Mouse (Mus musculus): Measurements from ENCODE around the gene Cpne9. TPM values are rescaled to one million over a fixed set of nuclear protein-coding genes. Genes with fewer than 3 reads are reported as not detected.

The Cpne9 gene
- 0.22 TPM for polyA plus RNA-seq (2015; fragmentation: Illumina TruSeq; extraction: RNeasy Lipid Tissue Mini Kit (QIAGEN cat#74804); ENCODE audit: insufficient read depth, low replicate concordance)

GRCm38 (mm10) chr6:113282101-113282802 lies at the start of gene Cpne9:
Cpne9 (plus strand) TSS chr6:113282307.

GRCm38 (mm10) chr6:113237542-113238270 lies 44.4 kb upstream of the Cpne9 start, which contains the start of gene Mtmr14:
Mtmr14 (plus strand) TSS chr6:113237843.

GRCm38 (mm10) chr6:113306986-113307349 lies 24.9 kb downstream of the Cpne9 start, which contains the start of gene Brpf1:
Brpf1 (plus strand) TSS chr6:113307137.

GRCm38 (mm10) chr6:113326533-113327315 lies 44.6 kb downstream of the Cpne9 start, which contains the start of gene Ogg1:
Ogg1 (plus strand) TSS chr6:113326972.

GRCm38 (mm10) chr6:113343177-113344092 lies 61.3 kb downstream of the Cpne9 start, which contains the start of gene Camk1:
Camk1 (minus strand) TSS chr6:113343984.

Other genes starting within 250 kb of the Cpne9 start
- 88.0 TPM for gene Thumpd3, start 236.1 kb upstream of the Cpne9 start, polyA plus RNA-seq (2015; fragmentation: Illumina TruSeq; extraction: RNeasy Lipid Tissue Mini Kit (QIAGEN cat#74804); ENCODE audit: insufficient read depth, low replicate concordance)
- 105 TPM for gene Setd5, start 204.9 kb upstream of the Cpne9 start, polyA plus RNA-seq (2015; fragmentation: Illumina TruSeq; extraction: RNeasy Lipid Tissue Mini Kit (QIAGEN cat#74804); ENCODE audit: insufficient read depth, low replicate concordance)
- 0.06 TPM for gene Lhfpl4, start 86.9 kb upstream of the Cpne9 start, polyA plus RNA-seq (2015; fragmentation: Illumina TruSeq; extraction: RNeasy Lipid Tissue Mini Kit (QIAGEN cat#74804); ENCODE audit: insufficient read depth, low replicate concordance)
- 45.3 TPM for gene Mtmr14, start 44.5 kb upstream of the Cpne9 start, polyA plus RNA-seq (2015; fragmentation: Illumina TruSeq; extraction: RNeasy Lipid Tissue Mini Kit (QIAGEN cat#74804); ENCODE audit: insufficient read depth, low replicate concordance)
- gene Brpf1, start 24.8 kb downstream of the Cpne9 start, polyA plus RNA-seq (2015; fragmentation: Illumina TruSeq; extraction: RNeasy Lipid Tissue Mini Kit (QIAGEN cat#74804); ENCODE audit: insufficient read depth, low replicate concordance): 28.8 TPM
- gene Ogg1, start 44.7 kb downstream of the Cpne9 start, polyA plus RNA-seq (2015; fragmentation: Illumina TruSeq; extraction: RNeasy Lipid Tissue Mini Kit (QIAGEN cat#74804); ENCODE audit: insufficient read depth, low replicate concordance): 8.3 TPM
- gene Camk1, start 61.7 kb downstream of the Cpne9 start, polyA plus RNA-seq (2015; fragmentation: Illumina TruSeq; extraction: RNeasy Lipid Tissue Mini Kit (QIAGEN cat#74804); ENCODE audit: insufficient read depth, low replicate concordance): 26.1 TPM
- 7.6 TPM for gene Tada3, start 95.6 kb downstream of the Cpne9 start, polyA plus RNA-seq (2015; fragmentation: Illumina TruSeq; extraction: RNeasy Lipid Tissue Mini Kit (QIAGEN cat#74804); ENCODE audit: insufficient read depth, low replicate concordance)
- 323 TPM for gene Arpc4, start 95.8 kb downstream of the Cpne9 start, polyA plus RNA-seq (2015; fragmentation: Illumina TruSeq; extraction: RNeasy Lipid Tissue Mini Kit (QIAGEN cat#74804); ENCODE audit: insufficient read depth, low replicate concordance)
- gene Ttll3, start 107.0 kb downstream of the Cpne9 start, polyA plus RNA-seq (2015; fragmentation: Illumina TruSeq; extraction: RNeasy Lipid Tissue Mini Kit (QIAGEN cat#74804); ENCODE audit: insufficient read depth, low replicate concordance): 14.6 TPM
- 3.2 TPM for gene Rpusd3, start 137.0 kb downstream of the Cpne9 start, polyA plus RNA-seq (2015; fragmentation: Illumina TruSeq; extraction: RNeasy Lipid Tissue Mini Kit (QIAGEN cat#74804); ENCODE audit: insufficient read depth, low replicate concordance)
- gene Cidec, start 153.5 kb downstream of the Cpne9 start, polyA plus RNA-seq (2015; fragmentation: Illumina TruSeq; extraction: RNeasy Lipid Tissue Mini Kit (QIAGEN cat#74804); ENCODE audit: insufficient read depth, low replicate concordance): 1.0 TPM
- 36.6 TPM for gene Jagn1, start 160.3 kb downstream of the Cpne9 start, polyA plus RNA-seq (2015; fragmentation: Illumina TruSeq; extraction: RNeasy Lipid Tissue Mini Kit (QIAGEN cat#74804); ENCODE audit: insufficient read depth, low replicate concordance)
- gene Il17re, start 176.2 kb downstream of the Cpne9 start, polyA plus RNA-seq (2015; fragmentation: Illumina TruSeq; extraction: RNeasy Lipid Tissue Mini Kit (QIAGEN cat#74804); ENCODE audit: insufficient read depth, low replicate concordance): 0.30 TPM
- gene Il17rc, start 189.1 kb downstream of the Cpne9 start, polyA plus RNA-seq (2015; fragmentation: Illumina TruSeq; extraction: RNeasy Lipid Tissue Mini Kit (QIAGEN cat#74804); ENCODE audit: insufficient read depth, low replicate concordance): 1.5 TPM
- gene Creld1, start 201.0 kb downstream of the Cpne9 start, polyA plus RNA-seq (2015; fragmentation: Illumina TruSeq; extraction: RNeasy Lipid Tissue Mini Kit (QIAGEN cat#74804); ENCODE audit: insufficient read depth, low replicate concordance): 8.4 TPM
- not detected for gene Prrt3, start 219.6 kb downstream of the Cpne9 start, polyA plus RNA-seq (2015; fragmentation: Illumina TruSeq; extraction: RNeasy Lipid Tissue Mini Kit (QIAGEN cat#74804); ENCODE audit: insufficient read depth, low replicate concordance)
- gene Emc3, start 249.3 kb downstream of the Cpne9 start, polyA plus RNA-seq (2015; fragmentation: Illumina TruSeq; extraction: RNeasy Lipid Tissue Mini Kit (QIAGEN cat#74804); ENCODE audit: insufficient read depth, low replicate concordance): 72.2 TPM
- gene Fancd2, start 249.4 kb downstream of the Cpne9 start, polyA plus RNA-seq (2015; fragmentation: Illumina TruSeq; extraction: RNeasy Lipid Tissue Mini Kit (QIAGEN cat#74804); ENCODE audit: insufficient read depth, low replicate concordance): 7.1 TPM